Mouse (Mus musculus) heart, adult 2 months (tissue): ENCODE data around the gene Svip.

Experiments
- CTCF ChIP-seq: fragments of 200-600 bp; IDR thresholded peaks from 2 replicates; pipeline ENCODE4 v1.8.1; 2022; ENCODE audit warnings: antibody characterized with exemption, mild to moderate bottlenecking, moderate library complexity
- POLR2A ChIP-seq: fragments of 200-500 bp; IDR thresholded peaks from 2 replicates; pipeline ENCODE4 v1.6.1; 2011; ENCODE audit warnings: mild to moderate bottlenecking, low read depth, low read length, control low read depth; ENCODE audit not compliant: insufficient read depth

DNA sequence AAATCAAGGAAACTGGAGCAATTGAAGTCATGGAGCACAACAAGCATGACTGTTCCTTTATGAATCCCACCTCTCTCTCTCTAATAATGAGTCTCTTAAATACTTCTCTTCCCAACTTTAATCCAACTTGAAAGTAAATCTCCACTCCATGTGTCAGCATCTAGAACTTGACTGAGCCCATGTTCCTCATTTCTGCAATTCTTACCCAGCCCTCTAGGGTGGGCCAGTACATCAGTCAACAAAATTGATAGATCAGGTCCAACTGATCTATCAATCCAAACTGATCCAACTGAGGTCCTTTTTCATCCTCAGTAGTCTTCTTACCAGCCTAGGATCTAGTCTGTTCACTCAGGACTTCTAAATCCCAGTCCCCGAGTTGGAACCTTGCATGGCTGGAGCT is 9.4 kb upstream of the Svip start:
- TF ChIP-seq CTCF: no peak
- TF ChIP-seq POLR2A: no peak
